Mouse (Mus musculus): ENCODE measurements around the gene S100a7a.

Gene S100a7a

GRCm38 (mm10) chr3:90653717-90654116, at the start of gene S100a7a:
Gene S100a7a, plus strand, starts transcription at chr3:90654017.
- no peak for DNase-seq

GRCm38 (mm10) chr3:90604416-90604815, 49.4 kb upstream of the S100a7a start:
- no peak for DNase-seq

GRCm38 (mm10) chr3:90605049-90605448, 48.8 kb upstream of the S100a7a start:
- DNase-seq, result no peak

- DNase-seq, result no peak
Measured at GRCm38 (mm10) chr3:90605736-90606135, 48.1 kb upstream of the S100a7a start.

GRCm38 (mm10) chr3:90606185-90606584, 47.6 kb upstream of the S100a7a start:
- no peak for DNase-seq

GRCm38 (mm10) chr3:90607361-90607760, 46.5 kb upstream of the S100a7a start:
- no peak for DNase-seq

- DNase-seq, result no peak
Measured at GRCm38 (mm10) chr3:90608223-90608622, 45.6 kb upstream of the S100a7a start, which contains the start of gene S100a5. Gene S100a5, plus strand, starts transcription at chr3:90608523.

- no peak for DNase-seq
Measured at GRCm38 (mm10) chr3:90609102-90609501, 44.7 kb upstream of the S100a7a start.

- no peak for DNase-seq
Measured at GRCm38 (mm10) chr3:90611494-90611893, 42.3 kb upstream of the S100a7a start.

- no peak for DNase-seq
Measured at GRCm38 (mm10) chr3:90612061-90612460, 41.8 kb upstream of the S100a7a start.

- DNase-seq, result peak; percentile 6
Measured at GRCm38 (mm10) chr3:90612728-90613291, 41.0 kb upstream of the S100a7a start, which contains the start of gene S100a6. Gene S100a6, plus strand, starts transcription at chr3:90612882.

- no peak for DNase-seq
Measured at GRCm38 (mm10) chr3:90613461-90614147, 40.2 kb upstream of the S100a7a start.

GRCm38 (mm10) chr3:90614148-90614530, 39.7 kb upstream of the S100a7a start:
- DNase-seq, result no peak

- no peak for DNase-seq
Measured at GRCm38 (mm10) chr3:90614611-90615251, 39.1 kb upstream of the S100a7a start.

- peak; percentile 43 for DNase-seq
Measured at GRCm38 (mm10) chr3:90615415-90615814, 38.4 kb upstream of the S100a7a start.

- DNase-seq, result no peak
Measured at GRCm38 (mm10) chr3:90615911-90616310, 37.9 kb upstream of the S100a7a start.

GRCm38 (mm10) chr3:90617586-90617985, 36.2 kb upstream of the S100a7a start:
- no peak for DNase-seq

- no peak for DNase-seq
Measured at GRCm38 (mm10) chr3:90621552-90621951, 32.3 kb upstream of the S100a7a start.

GRCm38 (mm10) chr3:90623435-90624071, 30.3 kb upstream of the S100a7a start:
- DNase-seq, result no peak

- DNase-seq, result no peak
Measured at GRCm38 (mm10) chr3:90625496-90625895, 28.3 kb upstream of the S100a7a start.

GRCm38 (mm10) chr3:90626266-90627021, 27.4 kb upstream of the S100a7a start:
- DNase-seq, result no peak

- no peak for DNase-seq
Measured at GRCm38 (mm10) chr3:90627366-90627765, 26.5 kb upstream of the S100a7a start.

GRCm38 (mm10) chr3:90627807-90628206, 26.0 kb upstream of the S100a7a start:
- DNase-seq, result peak; percentile 12

Data from cerebellum, adult 9-10 months (tissue).